Mouse (Mus musculus): ENCODE results near the gene Cdc42bpg.

- TF ChIP-seq ZKSCAN1 (IDR thresholded peaks at IDR 0.05; ENCODE audit: low read depth, low read length) (no peak), USF2 (IDR thresholded peaks at IDR 0.05; ENCODE audit: borderline replicate concordance in 1 of 2, insufficient read depth in 1 of 2, low read depth in 1 of 2, low read length in 2 of 2) (no peak), POLR2A (IDR thresholded peaks at IDR 0.05; ENCODE audit: control insufficient read depth in 1 of 2, insufficient read depth in 1 of 2, low read depth in 1 of 2, low read length in 2 of 2, poor library complexity in 1 of 2) (no peak), TAL1 (IDR thresholded peaks at IDR 0.05; ENCODE audit: low read length) (no peak), TCF12 (IDR thresholded peaks at IDR 0.05; ENCODE audit: low read depth, low read length) (no peak), CTCF (IDR thresholded peaks at IDR 0.05 in 2 of 3, conservative IDR thresholded peaks at IDR 0.05 in 1 of 3; ENCODE audit: control insufficient read depth in 1 of 3, insufficient read depth in 1 of 3, low read depth in 2 of 3, low read length in 3 of 3, poor library complexity in 1 of 3, severe bottlenecking in 1 of 3) (no peak), CHD1 (IDR thresholded peaks at IDR 0.05; ENCODE audit: low read depth, low read length) (no peak), ZC3H11A (IDR thresholded peaks at IDR 0.05; ENCODE audit: low read depth, low read length) (no peak), POLR2AphosphoS5 (IDR thresholded peaks at IDR 0.05; ENCODE audit: borderline replicate concordance, low read depth, low read length) (no peak), ETS1 (IDR thresholded peaks at IDR 0.05; ENCODE audit: low read depth, low read length) (no peak), TBP (IDR thresholded peaks at IDR 0.05; ENCODE audit: low read depth, low read length) (no peak), E2F4 (IDR thresholded peaks at IDR 0.05; ENCODE audit: borderline replicate concordance, low read depth, low read length) (no peak), POLR2AphosphoS2 (IDR thresholded peaks at IDR 0.05; ENCODE audit: low read length) (no peak)
Observed at GRCm38 (mm10) chr19:6354030-6354429, 47.8 kb downstream of the Cdc42bpg start.

All from MEL (cell line).